Mouse (Mus musculus) cerebellum, adult 2 months (tissue): ENCODE measurements at regions not wholly inside any gene's neighbourhood (a gene's known extent, or its start where the extent isn't known, plus 50 kb on each side); places are given as distances from the start of the nearest gene placed in this dataset.

Experiments
- CTCF ChIP-seq: fragments of 200-500 bp; IDR thresholded peaks from 2 replicates; pipeline ENCODE4 v1.5.1; 2011; ENCODE audit warnings: low read depth, mild to moderate bottlenecking, control low read depth, low read length, moderate library complexity, borderline replicate concordance; ENCODE audit not compliant: insufficient read depth
- POLR2A ChIP-seq: fragments of 200-500 bp; IDR thresholded peaks from 2 replicates; pipeline ENCODE4 v1.6.1; 2011; ENCODE audit warnings: low read length, control low read depth, borderline replicate concordance; ENCODE audit not compliant: insufficient read depth

DNA sequence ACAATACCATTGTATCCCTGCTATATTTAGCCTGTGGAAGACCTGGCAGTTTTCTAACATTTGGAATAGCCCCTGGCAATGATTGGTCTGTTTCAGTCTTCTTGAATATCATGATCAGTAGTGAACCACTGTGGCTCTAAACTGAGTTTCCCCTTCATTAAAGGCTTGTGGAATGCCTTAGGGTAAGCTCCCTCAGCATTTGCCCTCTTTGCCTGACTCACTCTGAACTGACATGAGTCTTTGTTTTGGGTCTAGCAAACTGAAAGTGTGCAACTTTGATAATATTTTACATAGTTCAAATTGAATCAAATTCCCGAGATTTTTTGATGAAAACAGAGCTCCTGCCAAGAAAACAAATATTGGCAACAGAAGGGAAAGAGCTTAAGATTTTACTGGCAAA, 177.4 kb upstream of the Adgrl3 start:
- no peak for TF ChIP-seq CTCF
- TF ChIP-seq POLR2A, result no peak
